Mouse (Mus musculus) hindlimb bud, embryonic 11.5 days (tissue): ENCODE data around the gene Ptger1.

Source experiments
- DNase-seq: peaks from one replicate; pipeline ENCODE4 v3.0.0-alpha.2; 2012; ENCODE audit warnings: low read depth, low spot score; ENCODE audit errors: extremely low spot score

Ptger1 gene

GRCm38 (mm10) chr8:83665969-83666865 lies at the start of gene Ptger1:
Gene Ptger1, plus strand, starts transcription at chr8:83666678.
- no peak for DNase-seq

DNA sequence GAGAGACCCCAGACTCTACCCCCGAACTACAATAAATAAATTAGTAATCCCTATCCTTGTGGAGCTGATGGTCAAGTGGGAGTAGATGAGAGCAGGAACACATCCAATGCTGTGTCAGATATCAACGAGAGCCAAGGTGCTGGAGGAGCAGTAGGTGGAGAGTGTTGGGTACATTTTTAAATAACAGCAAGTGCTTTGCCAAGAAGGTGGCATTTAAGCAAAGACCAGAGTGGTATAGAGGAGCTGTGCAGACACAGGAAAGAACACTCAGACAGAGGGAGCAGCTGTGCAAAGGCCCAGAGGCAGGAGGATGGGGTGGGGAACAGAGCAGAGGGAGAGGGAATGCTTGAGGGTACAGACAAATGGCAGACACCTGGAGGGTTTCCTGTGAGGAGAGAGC lies 49.4 kb upstream of the Ptger1 start:
- no peak for DNase-seq

DNA sequence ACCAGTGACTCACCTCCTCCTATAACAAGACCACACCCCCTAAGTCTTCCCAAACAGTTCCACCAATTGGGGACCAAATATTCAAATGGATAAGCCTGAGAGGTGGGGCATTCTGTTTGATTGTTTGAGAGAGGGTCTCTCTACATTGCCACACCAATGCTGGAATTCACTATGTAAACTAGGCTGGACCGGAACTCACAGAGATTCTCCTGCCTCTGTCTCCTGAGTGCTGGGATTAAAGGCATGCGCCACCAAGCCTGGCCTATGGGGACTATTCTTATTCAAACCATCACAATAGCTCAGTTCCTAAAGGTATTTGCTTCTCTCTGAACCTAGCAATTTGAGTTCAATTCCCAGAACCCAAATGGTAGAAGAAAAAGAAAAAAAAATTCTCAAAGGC lies 47.9 kb upstream of the Ptger1 start:
- DNase-seq: no peak

GRCm38 (mm10) chr8:83619568-83620285 lies 46.8 kb upstream of the Ptger1 start:
- no peak for DNase-seq

DNA sequence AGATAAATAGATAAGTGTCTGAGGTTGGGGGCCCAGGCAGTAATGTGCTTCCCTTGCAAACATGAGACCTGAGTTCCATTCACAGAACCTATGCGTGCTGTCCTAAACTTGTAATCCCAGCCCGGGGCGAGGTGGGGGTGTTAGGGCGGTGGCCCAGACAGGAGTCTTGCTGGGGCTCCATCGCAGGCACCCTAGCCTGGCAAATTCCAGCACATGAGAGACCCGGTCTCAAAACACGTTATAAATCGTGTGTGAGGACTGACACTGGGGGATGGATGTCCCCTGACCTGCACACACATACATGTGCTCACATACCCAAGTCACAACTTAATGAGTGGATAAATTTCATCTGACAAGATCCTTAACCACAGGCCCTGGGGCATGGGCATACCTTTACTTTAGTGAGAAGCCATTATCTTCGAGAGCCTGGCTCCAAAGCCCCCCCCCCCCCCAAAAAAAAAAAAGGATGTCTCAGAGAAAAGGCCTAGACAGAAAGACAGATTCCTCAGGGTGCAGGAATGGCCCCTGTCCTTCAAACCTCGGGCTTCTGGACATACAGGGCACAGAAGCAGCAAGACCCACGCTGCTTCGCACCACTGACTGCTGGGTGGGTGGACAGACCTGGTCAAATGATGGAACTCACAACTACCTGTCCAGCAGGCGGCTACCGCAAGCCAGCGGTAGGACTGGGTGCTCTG lies 44.6 kb upstream of the Ptger1 start:
- no peak for DNase-seq

- DNase-seq: no peak
Observed at GRCm38 (mm10) chr8:83622389-83622989, 44.0 kb upstream of the Ptger1 start.

GRCm38 (mm10) chr8:83623549-83623948 lies 42.9 kb upstream of the Ptger1 start:
- DNase-seq: no peak

- DNase-seq: no peak
Observed at GRCm38 (mm10) chr8:83624739-83625138, 41.7 kb upstream of the Ptger1 start.

GRCm38 (mm10) chr8:83625676-83626299 lies 40.7 kb upstream of the Ptger1 start:
- no peak for DNase-seq

DNA sequence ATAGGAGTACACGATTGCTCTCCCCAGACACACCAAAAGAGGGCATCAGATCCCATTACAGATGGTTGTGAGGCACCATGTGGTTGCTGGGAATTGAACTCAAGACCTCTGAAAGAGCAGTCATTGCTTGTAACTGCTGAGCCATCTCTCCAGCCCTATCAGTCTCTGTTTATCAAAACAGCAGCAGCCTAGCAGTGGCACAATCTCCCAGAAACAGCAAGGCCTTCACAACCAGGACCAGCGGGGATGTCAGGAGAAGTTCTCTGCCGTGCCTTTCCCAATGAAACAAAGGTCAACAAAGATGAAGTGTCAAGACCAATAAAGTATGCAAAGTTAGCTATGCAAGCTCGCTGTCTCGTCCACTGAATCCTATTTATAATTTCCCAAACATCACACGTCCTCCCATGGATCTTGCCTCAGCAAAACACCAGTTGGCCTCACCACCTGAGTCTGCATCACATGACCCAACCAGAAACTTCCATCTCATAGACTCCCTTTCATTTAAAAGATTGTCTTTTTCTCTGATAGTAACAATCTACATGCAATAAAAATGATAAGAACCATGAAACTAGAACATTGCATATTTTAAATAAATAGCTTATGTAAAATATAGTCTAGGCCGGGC lies 34.3 kb upstream of the Ptger1 start:
- DNase-seq: no peak

GRCm38 (mm10) chr8:83638856-83639255 lies 27.6 kb upstream of the Ptger1 start:
- DNase-seq: no peak

DNA sequence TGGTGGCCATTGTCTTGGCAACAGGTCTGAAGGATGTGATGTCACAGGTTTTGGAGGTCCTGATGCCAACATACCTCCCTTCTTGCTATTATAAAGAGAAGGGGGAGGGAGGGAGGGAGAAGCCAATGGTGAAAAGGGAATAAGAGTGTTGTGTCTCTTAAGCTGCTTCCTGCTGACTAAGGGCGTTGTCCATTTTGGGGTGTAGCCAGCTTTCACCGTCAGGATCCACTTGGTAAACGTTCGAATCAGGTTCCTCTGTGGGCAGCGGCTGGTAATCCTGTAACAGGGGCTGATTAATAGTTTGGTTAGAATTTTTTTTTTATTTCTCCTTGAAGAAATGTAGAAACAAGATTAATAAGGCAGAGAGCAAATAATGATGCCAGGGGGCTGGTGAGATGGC lies 26.8 kb upstream of the Ptger1 start:
- no peak for DNase-seq

GRCm38 (mm10) chr8:83647511-83647910 lies 19.0 kb upstream of the Ptger1 start:
- DNase-seq: no peak

GRCm38 (mm10) chr8:83648031-83648430 lies 18.4 kb upstream of the Ptger1 start:
- no peak for DNase-seq

DNA sequence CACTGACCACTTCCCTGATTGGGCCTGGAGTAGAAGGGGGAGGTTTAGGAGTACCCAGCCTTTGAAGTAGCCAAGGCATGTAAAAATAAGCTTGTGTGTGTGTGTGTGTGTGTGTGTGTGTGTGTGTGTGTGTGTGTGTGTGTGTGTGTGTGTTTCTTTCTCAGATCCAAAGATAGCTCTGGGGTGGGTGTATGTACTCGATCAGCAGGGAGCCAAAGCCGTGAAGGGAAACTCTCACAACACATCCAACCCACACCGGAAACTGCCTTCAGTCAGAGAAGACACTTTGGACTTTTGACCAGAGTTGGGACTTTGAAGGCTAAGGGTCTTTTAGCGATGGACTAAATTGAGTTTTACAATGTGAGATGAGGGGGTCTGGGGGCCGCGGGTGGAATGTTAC lies 16.8 kb upstream of the Ptger1 start:
- no peak for DNase-seq

GRCm38 (mm10) chr8:83652030-83652743 lies 14.3 kb upstream of the Ptger1 start, which contains the start of gene Gipc1:
Gene Gipc1, plus strand, starts transcription at chr8:83652677.
- peak; percentile 86 for DNase-seq

DNA sequence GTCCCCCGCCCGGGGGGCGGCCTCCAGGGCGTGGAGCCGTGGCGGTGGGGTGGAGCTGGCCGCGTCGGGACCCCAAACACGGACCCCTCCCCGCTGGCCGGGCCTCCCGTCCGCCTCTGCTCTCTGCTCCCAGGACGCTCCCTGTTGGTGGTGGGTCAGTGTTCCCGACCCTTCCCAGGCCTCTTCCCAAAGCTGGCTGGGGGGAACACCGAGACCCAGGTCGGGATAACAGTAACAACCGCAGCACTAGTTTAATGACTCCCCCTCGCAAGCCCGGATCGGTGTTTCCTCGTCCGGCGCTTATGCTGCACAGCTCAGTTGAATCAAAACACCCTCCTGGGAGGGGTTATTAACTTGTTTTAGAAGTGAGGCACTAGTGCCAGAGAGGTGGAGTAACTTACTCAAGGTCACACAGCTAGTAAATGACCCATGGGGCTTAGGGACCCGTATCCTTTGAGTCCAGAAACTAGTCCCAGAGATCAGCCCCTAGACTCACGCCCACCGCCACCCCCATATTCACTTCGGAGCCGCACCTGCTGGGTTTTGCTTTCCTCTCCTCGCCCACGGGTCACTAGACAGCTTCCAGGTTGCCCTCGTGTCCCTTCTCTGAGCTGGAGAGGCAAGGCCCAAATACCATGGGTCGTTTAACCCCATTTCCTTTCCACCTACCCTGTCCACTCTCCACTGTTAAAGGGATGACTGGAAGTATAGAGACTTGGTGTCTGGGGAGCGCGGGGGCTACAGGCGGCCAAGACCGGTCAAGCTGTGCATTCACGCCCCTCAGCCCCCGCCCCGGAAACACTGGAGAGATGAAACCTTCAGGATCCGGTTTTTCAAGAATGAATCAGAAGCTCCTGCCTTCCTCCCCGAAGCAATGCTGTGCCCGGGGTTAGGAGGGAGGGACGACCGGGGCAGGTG lies 13.5 kb upstream of the Ptger1 start:
- DNase-seq: no peak

- DNase-seq: no peak
Observed at GRCm38 (mm10) chr8:83653662-83654017, 12.8 kb upstream of the Ptger1 start.

DNA sequence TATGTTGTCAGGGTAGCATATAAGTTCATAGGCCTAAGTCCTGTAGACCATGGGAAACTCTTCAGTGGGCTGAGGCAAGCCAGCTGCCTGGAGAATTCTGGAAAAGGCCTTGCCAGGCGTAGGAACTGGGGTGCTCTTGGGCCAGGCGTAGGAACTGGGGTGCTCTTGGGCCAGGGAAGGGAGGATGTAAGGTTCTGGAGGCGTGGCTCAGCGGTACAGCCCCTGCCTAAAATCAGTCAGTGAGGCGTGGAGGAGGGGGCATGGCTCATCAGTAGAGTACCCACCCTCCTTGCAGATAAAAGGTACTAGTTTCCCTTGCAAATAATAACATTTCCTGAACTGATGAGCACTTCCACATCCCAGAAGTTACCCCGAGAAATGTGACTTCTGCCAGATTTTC lies 11.8 kb upstream of the Ptger1 start:
- DNase-seq: no peak
